Comparison of ENCODE assay signal across 9 mouse cellular contexts in genomic region chr4:131409805-131410204, GRCm38 (mm10).
DNase-seq lines count a peak whose midpoint lies in the region; ATAC-seq and TF ChIP-seq lines count a peak whose summit lies in the region.
"Had no signal": no experiment of that assay in that cellular context is flagged by ENCODE, and none has a peak within 500 bp of the region (broad histone marks: within the 10 kb centered on the region; RNA-seq: fewer than 3 reads in every experiment).

No protein-coding gene starts in this region.

- 25% methylated on average over 3 of the region's 3 CpGs for WGBS in forebrain, embryonic 11.5 days
- 28% methylated on average over 3 of the region's 3 CpGs for WGBS in forebrain, embryonic 12.5 days
- 33% methylated on average over 3 of the region's 3 CpGs for WGBS in neural tube, embryonic 15.5 days
- WGBS in hindbrain, embryonic 13.5 days = 34% methylated on average over 3 of the region's 3 CpGs

- no peak overlapping the region for H3K9ac ChIP-seq in forebrain, embryonic 11.5 days (ENCODE audit: low read length)
- no peak overlapping the region for H3K9ac ChIP-seq in forebrain, embryonic 12.5 days
- H3K9ac ChIP-seq in neural tube, embryonic 15.5 days (replicated peaks) = no peak overlapping the region
- no peak overlapping the region for H3K9ac ChIP-seq in hindbrain, embryonic 13.5 days

- no peaks in the 10 kb centered on the region for H3K9me3 ChIP-seq in forebrain, embryonic 11.5 days (ENCODE audit: control insufficient read depth, low read length)
- no peaks in the 10 kb centered on the region for H3K9me3 ChIP-seq in forebrain, embryonic 12.5 days
- H3K9me3 ChIP-seq in neural tube, embryonic 15.5 days (replicated peaks) = no peaks in the 10 kb centered on the region
- H3K9me3 ChIP-seq in hindbrain, embryonic 13.5 days = no peaks in the 10 kb centered on the region

- ATAC-seq in forebrain, embryonic 11.5 days (replicated peaks; ENCODE audit: low FRiP score) = 0 out of 2 replicates have a peak, but pooled peaks have one; percentile 42
- no peak for ATAC-seq in forebrain, embryonic 12.5 days (ENCODE audit: low FRiP score)
- ATAC-seq in neural tube, embryonic 15.5 days (ENCODE audit: low FRiP score) = no peak
- 0 out of 2 replicates have a peak, but pooled peaks have one; percentile 31 for ATAC-seq in hindbrain, embryonic 13.5 days (ENCODE audit: low FRiP score)
- ATAC-seq in activated CD4-positive, CD25-positive, alpha-beta regulatory T cell, adult 4 months = no peak
- ATAC-seq: Patski had no signal

- H3K4me2 ChIP-seq in forebrain, embryonic 11.5 days (ENCODE audit: low read depth, low read length, severe bottlenecking) = no peak overlapping the region
- no peak overlapping the region for H3K4me2 ChIP-seq in forebrain, embryonic 12.5 days
- H3K4me2 ChIP-seq in neural tube, embryonic 15.5 days = no peak overlapping the region
- H3K4me2 ChIP-seq in hindbrain, embryonic 13.5 days = no peak overlapping the region

- H3K36me3 ChIP-seq in forebrain, embryonic 11.5 days (ENCODE audit: control insufficient read depth, insufficient read depth, low read length) = no peaks in the 10 kb centered on the region
- no peaks in the 10 kb centered on the region for H3K36me3 ChIP-seq in forebrain, embryonic 12.5 days (replicated peaks)
- H3K36me3 ChIP-seq in neural tube, embryonic 15.5 days = no peaks in the 10 kb centered on the region
- no peaks in the 10 kb centered on the region for H3K36me3 ChIP-seq in hindbrain, embryonic 13.5 days

- peak; percentile 85 for DNase-seq in forebrain, embryonic 11.5 days (ENCODE audit: low spot score)
- peak; percentile 68 for DNase-seq in neural tube, embryonic 10.5 days (ENCODE audit: extremely low spot score, low spot score)
- peak; percentile 51 for DNase-seq in brain, embryonic 14.5 days (ENCODE audit: low read depth)
- DNase-seq in lung, postnatal 14 days = peak; percentile 55

- no peak overlapping the region for H3K27ac ChIP-seq in forebrain, embryonic 11.5 days (ENCODE audit: low read depth, low read length)
- H3K27ac ChIP-seq in forebrain, embryonic 12.5 days = no peak overlapping the region
- no peak overlapping the region for H3K27ac ChIP-seq in neural tube, embryonic 15.5 days (replicated peaks)
- no peak overlapping the region for H3K27ac ChIP-seq in hindbrain, embryonic 13.5 days

- H3K4me3 ChIP-seq in forebrain, embryonic 11.5 days (ENCODE audit: low read depth, low read length) = no peak overlapping the region
- no peak overlapping the region for H3K4me3 ChIP-seq in forebrain, embryonic 12.5 days (replicated peaks)
- H3K4me3 ChIP-seq in neural tube, embryonic 15.5 days (replicated peaks) = no peak overlapping the region
- no peak overlapping the region for H3K4me3 ChIP-seq in hindbrain, embryonic 13.5 days

- H3K27me3 ChIP-seq in forebrain, embryonic 11.5 days (ENCODE audit: control insufficient read depth, insufficient read depth, low read length) = no peaks in the 10 kb centered on the region
- peaks cover 7% of the 10 kb centered on the region; the same call in 1 of the 2 replicates for H3K27me3 ChIP-seq in forebrain, embryonic 12.5 days
- no peaks in the 10 kb centered on the region for H3K27me3 ChIP-seq in neural tube, embryonic 15.5 days (replicated peaks)
- H3K27me3 ChIP-seq in hindbrain, embryonic 13.5 days = peaks cover 22% of the 10 kb centered on the region
- H3K27me3 ChIP-seq: Patski had no signal

- peak; percentile 88 for TF ChIP-seq CTCF in brain, embryonic 14.5 days (IDR thresholded peaks at IDR 0.05; ENCODE audit: borderline replicate concordance, extremely low read depth, insufficient read depth, insufficient read length)

- H3K4me1 ChIP-seq in forebrain, embryonic 11.5 days (replicated peaks; ENCODE audit: control insufficient read depth, insufficient read depth, low read length) = peaks cover 2% of the 10 kb centered on the region; the same call in 1 of the 2 replicates
- peaks cover 25% of the 10 kb centered on the region for H3K4me1 ChIP-seq in forebrain, embryonic 12.5 days
- peaks cover 29% of the 10 kb centered on the region for H3K4me1 ChIP-seq in neural tube, embryonic 15.5 days
- H3K4me1 ChIP-seq in hindbrain, embryonic 13.5 days (replicated peaks) = peaks cover 34% of the 10 kb centered on the region

- TF ChIP-seq POLR2A in brain, embryonic 14.5 days (IDR thresholded peaks at IDR 0.05; ENCODE audit: borderline replicate concordance, extremely low read depth, insufficient read depth, insufficient read length, poor library complexity, severe bottlenecking) = no peak

Comparison
In these comparisons a context has a peak if more than half of its experiments do, and no peak if none do; other contexts are left out.
1. ATAC-seq: peak in forebrain, embryonic 11.5 days (single experiment) and hindbrain, embryonic 13.5 days (single experiment); none in forebrain, embryonic 12.5 days (single experiment), neural tube, embryonic 15.5 days (single experiment) and activated CD4-positive, CD25-positive, alpha-beta regulatory T cell, adult 4 months (single experiment).
2. Peak in every context shown above with its lines, with median percentiles within 50 percentile points of each other: DNase-seq.